Mouse (Mus musculus) midbrain, embryonic 14.5 days (tissue): Measurements from ENCODE around the gene Gmppa. TPM values are rescaled to one million over a fixed set of nuclear protein-coding genes. Genes with fewer than 3 reads are reported as not detected.

ENCODE experiments used
- ATAC-seq: fragments of 200-750 bp; cut with Nextera tagmentation; 2 replicates; pipeline ENCODE4 v1.8.0; 2017; ENCODE audit warnings: moderate number of reproducible peaks, moderate library complexity; ENCODE audit not compliant: low FRiP score, low TSS enrichment
- DNase-seq: peaks from one replicate; pipeline ENCODE4 v3.0.0-alpha.2; 2015
- H3K27ac ChIP-seq: fragments of 300-500 bp; sonication (generic); replicated peaks from 2 replicates; pipeline ENCODE4 v1.5.1; 2014; ENCODE audit warnings: mild to moderate bottlenecking, low read depth, low read length, moderate library complexity
- H3K27me3 ChIP-seq: fragments of 300-500 bp; sonication (generic); 2 replicates; pipeline ENCODE4 v1.6.1; 2014; ENCODE audit warnings: low read length, control low read depth, mixed read lengths; ENCODE audit not compliant: control insufficient read depth, insufficient read depth
- H3K36me3 ChIP-seq: fragments of 300-500 bp; sonication (generic); 2 replicates; pipeline ENCODE4 v1.6.1; 2014; ENCODE audit warnings: low read length, control low read depth; ENCODE audit not compliant: control insufficient read depth, insufficient read depth
- H3K4me1 ChIP-seq: fragments of 300-500 bp; sonication (generic); 2 replicates; pipeline ENCODE4 v1.6.1; 2014; ENCODE audit warnings: mild to moderate bottlenecking, antibody characterized with exemption, low read length, control low read depth; ENCODE audit not compliant: control insufficient read depth, insufficient read depth
- H3K4me2 ChIP-seq: fragments of 300-500 bp; sonication (generic); 2 replicates; pipeline ENCODE4 v1.6.1; 2014; ENCODE audit warnings: mild to moderate bottlenecking, low read length, moderate library complexity
- H3K4me3 ChIP-seq: fragments of 300-500 bp; sonication (generic); replicated peaks from 2 replicates; pipeline ENCODE4 v1.5.1; 2014; ENCODE audit warnings: low read depth, low read length
- H3K9ac ChIP-seq: fragments of 300-500 bp; sonication (generic); replicated peaks from 2 replicates; pipeline ENCODE4 v1.6.1; 2014; ENCODE audit warnings: mild to moderate bottlenecking, low read length, moderate library complexity
- H3K9me3 ChIP-seq: fragments of 300-500 bp; sonication (generic); 2 replicates; pipeline ENCODE4 v1.6.1; 2016; ENCODE audit warnings: low read length, control low read depth, mixed read lengths; ENCODE audit not compliant: control insufficient read depth
- WGBS: fragments of 180-500 bp; shearing (Covaris S2); extraction: QIAGEN DNeasy Blood & Tissue Kit; methylation state at CpG from one replicate; pipeline ENCODE4 v1.1.7; 2014; 5-methylcytosine and 5-hydroxymethylcytosine counted together
- polyA plus RNA-seq: library from polyadenylated mRNA; unstranded; fragments of >200 nt; fragmentation: Nextera tagmentation; extraction: Ambion mirVana; gene quantifications from 2 replicates; pipeline ENCODE4 v1.2.1, GENCODE M21; 2014

Gene Gmppa
- polyA plus RNA-seq, 1 experiment from 2014 or later: 75.7 TPM

DNA sequence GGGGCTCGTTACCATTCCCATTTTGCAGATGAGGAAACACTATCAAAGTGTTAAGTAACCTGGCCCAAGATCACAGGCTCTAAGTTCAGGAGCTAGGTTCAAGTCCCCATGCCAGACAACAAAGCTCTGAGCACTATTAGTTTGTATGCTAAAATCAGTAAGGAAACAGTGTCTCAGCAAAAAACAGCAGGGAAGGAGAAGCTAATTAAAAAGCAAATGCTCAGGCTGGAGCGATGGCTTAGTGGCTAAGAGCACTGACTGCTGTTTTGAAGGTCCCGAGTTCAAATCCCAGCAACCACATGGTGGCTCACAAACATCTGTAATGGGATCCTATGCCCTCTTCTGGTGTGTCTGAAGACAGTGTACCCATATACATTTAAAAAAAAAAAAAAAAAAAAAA lies 23.5 kb upstream of the Gmppa start:
- DNase-seq (no peak), ATAC-seq (no peak)
- Histone ChIP-seq H3K9me3 (no peaks in the 10 kb centered on the region), H3K4me1 (no peaks in the 10 kb centered on the region), H3K27me3 (no peaks in the 10 kb centered on the region), H3K9ac (no peak overlapping the region), H3K4me2 (no peak overlapping the region), H3K27ac (no peak overlapping the region), H3K4me3 (no peak overlapping the region), H3K36me3 (peaks cover 17% of the 10 kb centered on the region)
- WGBS: 93% methylated on average over 3 of the region's 3 CpGs

DNA sequence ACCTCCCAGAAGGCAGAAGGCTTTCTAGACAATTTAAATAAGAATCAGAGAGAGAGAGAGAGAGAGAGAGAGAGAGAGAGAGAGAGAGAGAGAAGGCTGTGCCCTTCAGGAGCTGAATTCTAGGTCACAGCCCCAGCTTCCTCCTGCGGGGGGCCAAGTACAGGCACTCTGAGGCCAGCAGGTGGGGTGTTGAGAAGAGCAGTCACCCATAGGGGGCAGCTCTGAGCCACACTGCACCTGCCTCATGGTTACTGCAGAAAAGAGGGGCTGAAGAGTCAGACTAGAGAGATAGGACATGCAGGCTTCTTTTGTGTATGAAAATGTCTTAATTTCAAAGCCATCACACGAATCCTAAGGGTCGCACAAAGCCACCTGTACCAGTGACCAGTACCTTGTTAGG lies 22.0 kb upstream of the Gmppa start:
- 54% methylated on average over 3 of the region's 3 CpGs for WGBS
- Histone ChIP-seq H3K4me2 (no peak overlapping the region), H3K9ac (no peak overlapping the region), H3K36me3 (peaks cover 8% of the 10 kb centered on the region; the same call in 1 of the 2 replicates), H3K27me3 (no peaks in the 10 kb centered on the region), H3K4me3 (no peak overlapping the region), H3K27ac (no peak overlapping the region), H3K4me1 (no peaks in the 10 kb centered on the region), H3K9me3 (no peaks in the 10 kb centered on the region)
- DNase-seq: peak; percentile 49
- no peak for ATAC-seq

DNA sequence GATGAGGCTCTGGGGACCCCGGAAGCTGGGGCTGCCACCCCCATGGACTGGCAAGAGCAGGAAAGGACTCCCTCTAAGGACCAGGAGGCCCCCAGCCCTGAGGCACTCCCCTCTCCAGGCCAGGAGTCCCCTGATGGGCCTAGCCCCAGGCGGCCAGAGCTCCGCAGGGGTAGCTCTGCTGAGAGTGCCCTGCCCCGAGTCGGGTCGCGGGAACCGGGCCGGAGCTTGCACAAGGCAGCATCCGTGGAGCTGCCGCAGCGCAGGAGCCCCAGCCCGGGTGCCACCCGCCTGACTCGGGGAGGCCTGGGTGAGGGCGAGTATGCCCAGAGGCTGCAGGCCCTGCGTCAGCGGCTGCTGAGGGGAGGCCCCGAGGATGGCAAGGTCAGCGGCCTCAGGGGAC lies 13.9 kb upstream of the Gmppa start:
- WGBS: 5% methylated on average over 20 of the region's 20 CpGs
- peaks cover 43% of the 10 kb centered on the region for H3K27me3 ChIP-seq
- H3K27ac ChIP-seq: no peak overlapping the region
- H3K9me3 ChIP-seq: no peaks in the 10 kb centered on the region
- ATAC-seq (peak; percentile 28; the same call in 1 of the 2 replicates), DNase-seq (peak; percentile 30)
- peak overlapping the region; percentile 35 for H3K4me3 ChIP-seq
- H3K4me2 ChIP-seq: peak overlapping the region; percentile 58
- H3K4me1 ChIP-seq: peaks cover 20% of the 10 kb centered on the region
- H3K36me3 ChIP-seq: no peaks in the 10 kb centered on the region
- H3K9ac ChIP-seq: peak overlapping the region; percentile 40; the same call in 1 of the 2 replicates

DNA sequence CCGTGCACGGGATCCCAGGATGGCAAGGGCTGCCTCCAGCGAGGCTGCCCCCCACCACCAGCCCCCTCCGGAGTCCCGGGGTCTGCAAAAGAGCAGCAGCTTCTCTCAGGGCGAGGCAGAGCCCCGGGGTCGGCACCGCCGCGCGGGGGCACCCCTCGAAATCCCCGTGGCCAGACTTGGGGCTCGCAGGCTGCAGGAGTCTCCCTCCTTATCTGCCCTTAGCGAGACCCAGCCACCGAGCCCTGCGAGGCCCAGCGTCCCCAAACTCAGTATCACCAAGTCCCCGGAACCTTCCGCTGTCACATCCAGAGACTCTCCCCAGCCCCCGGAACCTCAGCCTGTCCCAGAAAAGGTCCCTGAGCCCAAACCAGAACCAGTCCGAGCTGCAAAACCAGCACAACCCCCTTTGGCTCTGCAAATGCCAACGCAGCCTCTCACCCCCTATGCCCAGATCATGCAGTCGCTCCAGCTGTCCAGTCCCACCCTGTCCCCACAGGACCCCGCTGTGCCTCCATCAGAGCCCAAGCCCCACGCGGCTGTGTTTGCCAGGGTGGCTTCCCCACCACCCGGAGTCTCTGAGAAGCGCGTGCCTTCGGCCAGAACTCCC lies 13.4 kb upstream of the Gmppa start:
- peak overlapping the region; percentile 58 for H3K4me2 ChIP-seq
- H3K9ac ChIP-seq: peak overlapping the region; percentile 40; the same call in 1 of the 2 replicates
- H3K4me3 ChIP-seq: peak overlapping the region; percentile 35
- H3K36me3 ChIP-seq: no peaks in the 10 kb centered on the region
- H3K9me3 ChIP-seq: no peaks in the 10 kb centered on the region
- DNase-seq: peak; percentile 12
- WGBS: 3% methylated on average over 31 of the region's 32 CpGs
- H3K4me1 ChIP-seq: peaks cover 20% of the 10 kb centered on the region
- H3K27ac ChIP-seq: no peak overlapping the region
- ATAC-seq: 0 out of 2 replicates have a peak, but pooled peaks have one; percentile 3
- H3K27me3 ChIP-seq: peaks cover 43% of the 10 kb centered on the region

DNA sequence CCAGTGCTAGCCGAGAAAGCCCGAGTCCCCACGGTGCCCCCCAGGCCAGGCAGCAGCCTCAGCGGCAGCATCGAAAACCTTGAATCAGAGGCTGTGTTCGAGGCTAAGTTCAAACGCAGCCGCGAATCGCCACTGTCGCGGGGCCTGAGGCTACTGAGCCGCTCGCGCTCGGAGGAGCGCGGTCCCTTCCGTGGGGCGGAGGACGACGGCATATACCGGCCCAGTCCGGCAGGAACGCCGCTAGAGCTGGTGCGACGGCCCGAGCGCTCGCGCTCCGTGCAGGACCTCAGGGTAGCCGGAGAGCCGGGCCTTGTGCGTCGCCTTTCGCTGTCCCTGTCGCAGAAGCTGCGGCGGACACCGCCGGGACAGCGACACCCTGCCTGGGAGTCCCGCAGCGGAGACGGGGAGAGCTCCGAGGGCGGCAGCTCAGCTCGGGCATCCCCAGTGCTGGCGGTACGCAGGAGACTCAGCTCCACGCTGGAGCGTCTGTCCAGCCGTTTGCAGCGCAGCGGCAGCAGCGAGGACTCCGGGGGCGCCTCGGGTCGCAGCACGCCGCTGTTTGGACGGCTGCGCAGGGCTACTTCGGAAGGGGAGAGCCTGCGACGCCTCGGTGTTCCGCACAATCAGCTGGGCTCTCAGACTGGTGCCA lies 12.8 kb upstream of the Gmppa start:
- H3K9ac ChIP-seq: peak overlapping the region; percentile 40
- H3K27me3 ChIP-seq: peaks cover 43% of the 10 kb centered on the region
- H3K4me3 ChIP-seq: peak overlapping the region; percentile 35
- ATAC-seq (0 out of 2 replicates have a peak, but pooled peaks have one; percentile 13), DNase-seq (peak; percentile 68)
- H3K9me3 ChIP-seq: no peaks in the 10 kb centered on the region
- H3K27ac ChIP-seq: peak overlapping the region; percentile 49
- H3K4me2 ChIP-seq: peak overlapping the region; percentile 58
- whole genome bisulfite sequencing: under 1% methylated on average over 71 of the region's 71 CpGs
- peaks cover 20% of the 10 kb centered on the region for H3K4me1 ChIP-seq
- H3K36me3 ChIP-seq: peaks cover 4% of the 10 kb centered on the region; the same call in 1 of the 2 replicates

DNA sequence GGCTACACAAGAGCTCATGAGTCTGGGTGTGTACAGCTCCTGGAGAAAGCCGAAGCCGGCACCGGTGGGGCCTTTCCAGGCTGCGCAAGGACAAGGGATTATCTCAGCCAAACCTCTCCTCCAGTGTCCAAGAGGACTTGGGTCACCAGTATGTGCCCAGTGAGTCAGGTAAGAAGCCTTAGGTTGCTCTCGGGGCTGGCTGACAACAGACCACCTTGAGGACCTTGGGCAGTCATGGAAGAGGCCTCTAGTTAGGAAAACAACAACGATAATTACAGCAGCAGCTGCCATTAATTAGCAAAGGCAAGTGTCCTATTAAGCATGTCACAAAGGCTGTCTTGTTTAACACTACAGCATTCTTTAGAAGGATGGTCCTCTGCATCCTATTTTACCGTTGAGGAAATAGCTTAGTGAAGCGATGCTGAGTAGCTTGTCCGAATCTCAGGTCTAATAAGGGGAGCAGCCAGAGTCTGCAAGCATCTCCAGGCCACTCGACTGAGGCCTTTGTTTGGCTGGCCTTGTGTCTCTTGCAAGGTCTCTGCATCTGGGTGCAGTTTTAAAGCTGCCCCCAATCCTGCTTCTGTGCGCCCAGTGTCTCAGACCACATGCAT lies 11.8 kb upstream of the Gmppa start:
- Histone ChIP-seq H3K9me3 (no peaks in the 10 kb centered on the region), H3K4me2 (peak overlapping the region; percentile 58), H3K36me3 (peaks cover 4% of the 10 kb centered on the region; the same call in 1 of the 2 replicates), H3K27me3 (peaks cover 43% of the 10 kb centered on the region), H3K4me1 (peaks cover 20% of the 10 kb centered on the region), H3K9ac (no peak overlapping the region), H3K27ac (0 out of 2 replicates have a peak overlapping the region, but pooled peaks have one; percentile 49), H3K4me3 (peak overlapping the region; percentile 8; the same call in 1 of the 2 replicates)
- DNase-seq (no peak), ATAC-seq (no peak)
- WGBS: 39% methylated on average over 11 of the region's 11 CpGs

DNA sequence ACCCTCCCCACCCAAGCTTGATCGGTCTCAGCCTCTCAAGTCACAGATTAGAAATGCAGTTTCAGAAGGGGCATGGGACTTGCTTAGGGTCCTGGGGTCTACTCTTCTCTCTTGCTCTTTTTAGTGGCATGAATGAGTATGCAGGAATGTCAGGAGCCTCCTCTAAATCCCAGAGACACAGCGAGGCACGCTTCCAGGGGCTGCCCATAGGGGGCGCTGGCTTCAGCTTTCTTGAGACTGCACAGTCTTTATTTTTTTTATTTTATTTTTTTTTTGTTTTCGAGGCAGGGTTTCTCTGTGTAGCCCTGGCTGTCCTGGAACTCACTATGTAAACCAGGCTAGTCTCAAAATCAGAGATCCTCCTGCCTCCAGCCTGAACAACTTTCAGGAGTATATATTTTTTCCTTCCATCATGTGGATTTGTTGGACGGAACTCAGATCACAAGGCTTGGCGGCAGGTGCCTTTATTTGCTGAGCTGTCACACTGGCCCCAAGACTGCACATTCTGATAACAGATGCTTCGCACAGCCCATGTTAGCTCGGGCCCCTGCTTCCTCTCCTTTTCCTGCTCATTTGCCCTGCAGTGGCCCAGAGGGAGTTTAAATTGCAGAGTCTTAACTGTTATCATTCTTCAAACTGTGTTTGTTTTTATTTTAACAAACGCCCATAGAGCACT lies 9.8 kb upstream of the Gmppa start:
- Histone ChIP-seq H3K36me3 (peaks cover 8% of the 10 kb centered on the region; the same call in 1 of the 2 replicates), H3K27me3 (peaks cover 34% of the 10 kb centered on the region), H3K9me3 (no peaks in the 10 kb centered on the region), H3K9ac (no peak overlapping the region), H3K4me1 (peaks cover 20% of the 10 kb centered on the region), H3K27ac (no peak overlapping the region), H3K4me3 (no peak overlapping the region), H3K4me2 (no peak overlapping the region)
- DNase-seq (peak; percentile 80), ATAC-seq (no peak)
- 39% methylated on average over 10 of the region's 10 CpGs for WGBS

DNA sequence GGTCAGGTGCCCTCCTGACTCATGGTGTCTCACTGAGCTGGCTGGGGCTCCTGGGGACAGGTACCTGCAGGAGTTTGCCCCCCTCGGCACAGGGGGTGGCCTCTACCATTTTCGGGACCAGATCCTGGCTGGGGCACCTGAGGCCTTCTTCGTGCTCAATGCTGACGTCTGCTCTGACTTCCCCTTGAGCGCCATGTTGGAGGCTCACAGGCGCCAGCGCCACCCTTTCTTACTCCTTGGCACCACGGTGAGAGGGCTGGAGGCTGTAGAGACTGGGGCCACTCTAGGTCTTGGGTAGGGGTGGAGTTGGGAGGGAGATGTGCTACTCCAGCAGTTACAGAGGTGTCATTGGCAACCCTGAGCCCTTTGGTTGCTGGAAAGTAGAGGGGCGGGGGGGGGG lies 3.1 kb downstream of the Gmppa start:
- 66% methylated on average over 9 of the region's 9 CpGs for WGBS

More for the DNA sequence above, 3.1 kb downstream of the Gmppa start:
- ATAC-seq (no peak), DNase-seq (no peak)
- Histone ChIP-seq H3K4me2 (no peak overlapping the region), H3K36me3 (no peaks in the 10 kb centered on the region), H3K4me3 (no peak overlapping the region), H3K27ac (no peak overlapping the region), H3K9me3 (no peaks in the 10 kb centered on the region), H3K9ac (no peak overlapping the region), H3K4me1 (peaks cover 32% of the 10 kb centered on the region), H3K27me3 (no peaks in the 10 kb centered on the region)
